Mouse (Mus musculus): Measurements from ENCODE around the gene Pth1r.
"Not testable (repeated sequence)": the region's sequence is repeated elsewhere in the genome, so short reads cannot be mapped to it uniquely, and the experiment has no call there.

The Pth1r gene

GRCm38 (mm10) chr9:110712545-110712944, 34.4 kb downstream of the Pth1r start:
- no peak for DNase-seq

DNA sequence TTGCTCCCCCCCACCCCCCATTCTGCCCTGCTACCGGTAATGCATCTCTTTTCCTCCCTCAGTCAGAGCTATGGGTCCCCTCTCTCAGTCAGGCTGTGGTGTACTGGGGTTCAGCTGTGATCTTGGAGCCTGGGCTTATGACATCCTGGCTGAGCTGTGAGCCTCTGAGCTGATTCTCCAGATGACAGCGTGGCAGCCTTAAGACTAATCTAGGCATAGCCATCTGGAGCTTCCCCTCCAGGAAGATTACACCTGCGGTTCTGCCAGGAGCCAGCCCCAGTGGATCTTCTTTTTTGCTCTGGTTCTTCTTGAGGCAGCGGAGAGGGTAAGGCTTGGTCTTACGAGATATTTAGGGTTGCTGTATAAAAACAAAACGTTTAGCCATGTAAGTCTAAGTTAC, 34.9 kb downstream of the Pth1r start:
- no peak for DNase-seq

- DNase-seq: peak; percentile 63
Measured at GRCm38 (mm10) chr9:110711532-110711931, 35.4 kb downstream of the Pth1r start.

DNA sequence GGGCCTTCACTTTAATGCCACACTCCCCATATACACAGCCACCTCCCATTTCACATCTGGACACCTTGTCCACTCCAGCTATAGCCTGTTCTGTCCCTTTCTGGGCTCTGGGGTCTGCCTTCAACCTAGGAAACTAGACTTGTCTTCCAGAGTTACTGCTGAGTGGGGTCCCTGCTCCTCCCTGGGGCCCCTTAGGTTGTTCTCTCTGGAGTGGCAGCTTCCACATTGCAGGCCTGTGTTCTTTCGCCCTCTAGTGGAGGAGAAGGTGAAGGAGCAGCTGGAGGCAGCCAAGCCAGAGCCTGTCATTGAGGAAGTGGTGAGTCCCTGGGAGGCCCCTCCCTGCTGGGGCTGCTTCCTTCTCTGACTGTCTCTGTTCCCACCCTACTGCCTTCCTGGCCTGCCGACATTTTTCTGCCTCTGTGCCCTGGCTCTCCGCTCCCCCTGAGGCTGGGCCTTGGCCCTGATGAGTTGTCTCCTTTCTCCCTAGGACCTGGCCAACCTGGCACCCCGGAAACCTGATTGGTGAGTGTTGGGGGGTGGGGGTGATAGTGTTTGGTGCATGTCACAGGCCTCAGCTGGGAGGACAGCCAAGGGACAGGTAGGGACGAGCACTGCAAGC, 37.2 kb downstream of the Pth1r start:
- DNase-seq: peak; percentile 82

DNA sequence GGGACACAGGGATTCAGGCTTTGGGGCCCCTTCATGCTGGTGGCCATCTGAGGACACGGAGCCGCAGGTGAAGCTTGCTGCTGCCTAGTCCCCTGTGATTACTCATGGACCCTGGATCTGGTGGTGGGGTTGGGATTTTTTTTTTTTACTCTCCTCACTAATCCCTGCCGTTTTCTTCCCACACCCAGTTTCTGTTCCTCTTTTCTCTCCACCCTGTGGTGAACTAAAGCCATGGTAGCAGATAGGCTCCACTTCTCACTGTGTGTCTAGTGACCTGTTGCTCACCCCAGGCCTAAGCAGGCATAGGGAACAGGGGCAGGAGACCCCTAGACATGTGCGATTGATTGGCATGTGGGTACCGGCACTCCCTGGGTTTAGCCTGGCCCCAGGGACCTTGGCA, 40.2 kb downstream of the Pth1r start:
- DNase-seq: no peak

- no peak for DNase-seq
Measured at GRCm38 (mm10) chr9:110703951-110704350, 43.0 kb downstream of the Pth1r start.

GRCm38 (mm10) chr9:110702848-110703247, 44.1 kb downstream of the Pth1r start:
- no peak for DNase-seq

DNA sequence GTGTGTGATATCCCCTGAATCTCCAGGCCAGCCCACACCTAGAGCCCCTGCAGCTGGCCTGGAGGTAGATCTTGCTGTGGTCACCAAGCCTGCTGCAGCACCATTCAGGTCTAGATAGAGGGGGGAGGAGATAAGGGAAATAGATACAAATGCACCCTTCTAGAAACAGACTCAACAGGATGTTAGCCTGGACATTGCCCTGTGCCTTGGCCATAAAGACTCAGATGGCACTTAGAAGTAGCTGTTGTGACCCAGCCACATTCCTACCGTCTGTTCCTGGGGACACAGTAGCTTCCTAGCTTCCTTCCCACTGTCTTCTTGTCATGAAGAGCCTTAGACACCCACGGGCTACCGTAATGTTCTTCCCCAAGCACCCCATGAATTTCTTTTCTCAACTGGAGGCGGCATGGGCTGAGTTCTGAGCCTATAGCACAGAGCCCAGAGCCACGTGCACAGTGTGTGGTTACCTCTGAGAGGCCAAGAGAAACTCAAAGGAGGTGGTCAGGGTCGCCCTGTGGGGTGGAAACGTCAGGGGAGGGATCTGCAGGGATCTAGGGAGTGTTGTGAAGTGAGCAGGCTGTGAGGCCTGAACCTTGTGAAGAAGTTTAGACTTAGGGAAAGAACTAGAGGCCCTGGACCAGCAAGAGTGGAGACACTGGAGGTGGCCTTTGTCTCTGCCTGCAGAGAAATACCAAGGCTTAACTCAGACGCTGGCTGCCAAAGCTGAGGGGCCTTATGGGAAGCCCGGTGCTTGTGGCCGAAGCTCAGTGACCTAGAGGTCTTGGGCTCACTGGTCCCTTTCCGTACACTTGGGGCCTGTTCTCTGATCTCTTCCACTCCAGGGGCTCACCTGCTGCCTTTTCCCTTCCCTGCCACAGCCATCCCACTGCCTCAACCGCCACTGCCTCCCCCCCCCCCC, 45.6 kb downstream of the Pth1r start:
- no peak for DNase-seq

DNA sequence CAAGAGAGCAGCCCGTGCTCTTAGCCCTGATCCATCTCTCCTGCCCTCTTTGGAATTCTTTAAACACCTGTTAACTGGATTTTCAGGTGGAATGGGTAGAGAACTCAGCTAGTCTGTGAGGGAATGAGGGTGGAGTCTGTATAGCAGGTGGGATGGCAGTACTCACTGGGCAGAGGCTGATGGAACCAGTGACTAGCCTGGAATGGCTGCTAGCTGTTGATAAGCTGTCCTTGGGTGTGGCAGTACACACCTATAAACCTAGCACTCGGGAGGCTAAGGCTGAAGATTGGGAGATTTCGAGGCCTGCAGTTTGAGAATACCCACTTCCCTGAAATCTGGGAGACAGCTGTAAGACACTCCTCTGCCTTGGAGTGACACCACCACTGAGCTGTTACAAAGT, 47.4 kb downstream of the Pth1r start:
- DNase-seq: no peak

- no peak for DNase-seq
Measured at GRCm38 (mm10) chr9:110697465-110697864, 49.5 kb downstream of the Pth1r start.

DNA sequence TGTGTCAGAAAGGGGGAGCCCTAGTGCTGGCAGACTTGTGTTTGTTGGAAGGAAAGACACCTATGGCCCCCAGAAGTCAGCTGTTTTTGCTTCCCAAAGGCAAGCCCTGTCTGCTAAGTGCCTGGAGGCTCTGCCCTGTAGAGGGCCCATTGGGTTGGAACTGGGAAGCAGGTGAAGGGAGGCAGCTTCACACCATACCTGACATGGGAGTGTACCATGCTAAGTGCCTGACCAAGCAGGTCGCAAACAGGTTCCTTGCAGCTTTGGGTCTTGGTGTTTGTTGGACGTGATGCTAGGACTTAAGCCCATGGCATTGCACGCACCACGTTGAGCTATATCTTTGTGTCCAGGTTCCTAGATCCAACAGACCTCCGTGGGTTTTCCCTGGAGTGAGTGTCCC, 50.5 kb downstream of the Pth1r start:
- DNase-seq: no peak

DNA sequence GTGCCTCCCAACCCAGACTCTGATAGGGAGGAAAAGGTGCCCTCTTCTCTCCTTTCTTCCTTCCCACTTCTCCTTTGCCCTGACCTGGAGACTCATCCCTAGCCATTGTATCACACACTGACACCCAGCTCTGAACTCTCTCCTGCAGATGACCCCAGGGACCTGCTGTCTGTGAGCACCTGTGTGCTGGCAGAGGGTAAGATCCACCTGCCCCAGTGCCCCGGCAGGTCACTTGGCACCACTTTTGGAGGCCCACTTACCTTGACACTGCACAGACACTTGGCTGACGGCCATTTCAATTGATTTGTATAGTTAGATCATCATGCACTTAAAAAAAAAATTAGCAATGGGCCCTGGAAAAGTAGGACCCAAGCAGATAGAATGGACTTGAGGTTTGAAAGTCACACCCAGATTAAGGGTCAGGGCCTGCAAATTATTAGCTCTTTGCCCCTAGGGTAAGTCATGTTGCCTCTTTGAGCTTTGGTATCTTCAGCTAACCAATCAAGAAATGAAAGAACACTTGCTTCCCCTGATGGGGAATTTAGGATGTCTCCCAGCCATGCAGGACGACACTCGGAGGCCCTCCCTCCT, 51.7 kb downstream of the Pth1r start:
- DNase-seq: no peak

DNA sequence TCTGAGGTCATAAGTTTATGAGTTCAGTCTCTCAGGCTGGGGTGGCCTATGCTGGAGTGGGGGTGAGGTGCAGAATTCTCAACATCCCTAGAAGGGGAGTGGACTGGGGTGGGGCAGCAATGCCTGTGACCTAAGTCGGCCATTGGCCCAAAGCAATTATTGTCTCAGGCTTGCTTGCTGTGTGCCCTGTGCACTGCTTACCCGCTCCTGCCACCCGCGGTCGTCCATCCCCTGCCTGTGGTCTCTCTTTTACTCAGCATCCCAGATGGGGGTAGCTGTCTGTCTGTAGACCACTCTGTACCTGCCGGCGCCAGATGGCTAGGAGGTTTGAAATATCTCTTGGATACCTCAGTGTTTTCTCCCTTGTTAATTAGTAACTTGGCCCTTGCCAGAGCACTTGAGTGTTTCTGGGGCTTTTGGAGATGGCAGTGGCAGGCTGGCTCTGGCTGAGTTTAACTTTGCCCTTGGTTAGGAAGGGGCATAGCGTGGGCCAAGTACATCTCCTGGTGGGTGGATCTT, 57.6 kb downstream of the Pth1r start:
- DNase-seq: peak; percentile 93

- DNase-seq: no peak
Measured at GRCm38 (mm10) chr9:110687846-110688245, 59.1 kb downstream of the Pth1r start.

DNA sequence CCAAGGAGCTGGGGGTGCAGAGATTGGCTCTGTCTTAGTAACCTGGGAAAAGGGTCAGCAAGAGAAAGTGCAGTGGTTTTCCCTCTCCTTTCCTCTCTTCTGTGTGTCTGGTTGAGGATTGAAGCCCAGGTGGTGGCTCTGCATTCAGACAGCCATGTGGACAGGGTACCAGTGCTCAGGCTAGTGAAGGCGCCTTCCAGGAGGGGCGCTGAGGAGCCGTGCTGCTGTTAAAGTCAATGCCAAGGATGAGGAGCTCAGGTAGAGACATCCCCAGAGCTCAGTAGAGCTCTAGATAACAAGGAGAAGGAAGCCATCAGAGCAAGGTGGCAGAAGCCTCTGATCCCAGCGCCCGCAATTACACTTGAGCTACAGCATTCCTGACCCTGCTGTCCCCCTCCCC, 59.9 kb downstream of the Pth1r start:
- no peak for DNase-seq

DNA sequence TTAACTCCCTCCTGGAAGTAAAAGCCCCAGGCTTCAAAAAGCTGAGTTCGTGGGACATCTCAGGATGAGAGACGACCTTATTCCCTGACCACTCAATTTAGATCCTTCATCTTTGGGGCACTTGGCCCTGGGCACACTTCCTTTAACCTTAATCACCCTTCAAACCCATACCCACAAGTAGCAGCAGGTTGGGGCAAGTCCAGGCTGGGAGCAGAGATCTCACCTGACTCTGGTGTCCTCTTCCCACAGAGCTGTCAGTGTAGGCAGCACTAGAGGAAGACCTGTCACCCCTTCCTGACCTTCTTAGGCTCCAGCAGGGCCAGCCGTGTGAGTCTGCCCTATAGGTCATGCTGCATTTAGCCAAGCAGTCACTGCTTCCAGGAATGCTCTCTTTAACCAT, 60.5 kb downstream of the Pth1r start:
- DNase-seq: no peak

GRCm38 (mm10) chr9:110685591-110685990, 61.4 kb downstream of the Pth1r start:
- DNase-seq: no peak

GRCm38 (mm10) chr9:110685187-110685586, 61.8 kb downstream of the Pth1r start:
- DNase-seq: no peak

DNA sequence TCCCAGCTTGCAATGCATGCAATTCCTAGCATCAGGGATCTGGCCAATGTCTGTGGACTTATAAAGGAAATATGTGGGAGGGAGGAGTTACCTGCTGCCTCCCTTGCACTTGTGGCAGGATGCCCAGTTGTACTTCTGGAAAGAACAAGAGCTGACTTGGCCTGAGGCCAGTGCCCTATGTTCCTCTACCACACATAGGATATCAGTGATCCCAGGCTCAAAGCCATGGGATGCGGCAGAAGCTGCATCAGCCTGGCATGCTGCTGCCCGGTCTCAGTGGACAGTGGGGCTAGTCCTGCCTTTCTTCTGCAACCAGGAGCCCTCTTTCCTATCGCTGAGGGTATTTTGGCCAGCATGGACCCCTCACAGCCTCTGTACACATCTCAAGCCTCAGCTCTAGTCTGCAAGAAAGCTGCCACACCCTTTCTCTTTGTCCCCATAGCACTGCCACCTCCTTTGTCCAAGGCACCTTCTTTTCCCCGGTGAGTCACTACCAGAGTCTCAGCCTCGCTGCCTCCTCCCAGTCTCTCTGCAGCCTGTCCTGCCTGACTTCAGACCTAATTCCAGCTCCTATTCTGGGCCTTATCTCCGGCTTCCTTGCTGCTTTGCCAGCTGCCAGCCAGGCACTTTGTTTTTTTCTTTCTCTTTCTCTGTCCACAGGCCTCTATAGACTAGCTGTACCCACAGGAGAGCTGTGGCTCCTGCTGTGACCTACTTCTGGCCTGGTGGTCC, 62.7 kb downstream of the Pth1r start:
- peak; percentile 95 for DNase-seq

DNA sequence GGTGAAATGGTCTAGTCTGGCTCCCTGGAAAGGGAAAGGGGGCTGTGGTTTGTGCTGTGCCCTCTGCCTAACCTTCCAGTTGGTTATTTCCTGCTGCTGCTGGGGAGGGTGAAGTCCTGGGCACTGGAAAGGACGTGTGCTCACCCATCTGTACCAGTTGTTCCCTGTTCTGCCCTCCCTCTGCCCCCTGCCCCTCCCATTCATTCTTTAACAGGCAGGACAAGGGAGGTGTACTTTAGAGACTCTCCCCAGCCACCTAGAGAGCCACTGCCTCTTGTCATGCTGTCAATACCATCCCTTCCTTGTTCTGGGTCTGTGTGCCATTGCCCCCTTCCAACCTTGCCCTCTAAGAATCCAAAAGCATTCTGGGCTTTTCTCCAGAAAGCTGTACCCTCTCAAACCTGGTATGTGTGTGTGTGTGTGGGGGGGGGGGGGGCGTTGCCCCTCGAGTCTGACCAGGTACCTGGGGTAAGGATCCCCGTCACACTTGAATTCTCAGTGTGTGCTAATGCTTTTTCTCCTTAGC, 63.3 kb downstream of the Pth1r start:
- peak; percentile 89 for DNase-seq

- DNase-seq: not testable (repeated sequence)
Measured at GRCm38 (mm10) chr9:110682697-110683096, 64.2 kb downstream of the Pth1r start.

DNA sequence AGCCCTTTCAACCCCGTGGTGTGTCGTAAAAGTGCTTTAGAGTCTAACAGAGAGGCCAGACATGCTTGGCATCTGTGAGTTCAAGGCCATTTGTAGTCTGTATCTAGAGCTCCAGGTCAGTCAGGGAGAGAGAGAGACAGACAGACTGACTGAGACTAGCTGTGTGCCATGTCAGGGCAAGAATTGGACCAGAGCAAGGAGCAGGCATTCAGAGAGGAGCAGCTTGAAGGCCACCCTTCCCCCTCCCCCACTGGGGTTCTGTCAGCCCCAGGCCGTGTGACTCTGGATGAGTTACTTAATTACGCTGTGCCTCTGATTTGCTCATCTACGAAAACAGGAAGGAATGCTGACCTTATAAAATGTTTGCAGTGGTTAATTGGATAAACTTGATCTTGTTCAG, 64.7 kb downstream of the Pth1r start:
- DNase-seq: no peak

DNA sequence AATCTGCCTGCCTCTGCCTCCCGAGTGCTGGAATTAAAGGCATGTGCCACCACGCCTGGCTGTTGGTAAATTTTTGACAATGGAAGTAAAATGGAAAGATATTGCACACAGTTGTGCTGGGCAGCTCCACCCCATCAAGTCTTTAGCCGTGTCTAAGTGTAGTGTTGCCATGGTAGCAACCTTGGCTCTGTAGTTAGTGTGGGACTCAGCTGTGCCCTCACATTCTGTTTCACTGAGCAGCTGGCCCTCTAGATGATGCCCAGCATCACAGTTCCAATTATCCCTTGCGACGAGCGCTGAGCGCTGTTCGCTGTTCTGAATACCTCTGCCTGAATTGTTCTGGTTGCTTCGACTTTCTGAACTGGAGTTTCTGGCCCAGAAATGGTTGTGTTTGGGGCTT, 65.1 kb downstream of the Pth1r start:
- no peak for DNase-seq
